Mouse (Mus musculus) brown adipose tissue, adult 24 weeks (tissue): ENCODE measurements around the gene Kctd6. TPM values are rescaled to one million over a fixed set of nuclear protein-coding genes. Genes with fewer than 3 reads are reported as not detected.

Experiments
- H3K27ac ChIP-seq: fragments of 200-500 bp; replicated peaks from 2 replicates; pipeline ENCODE4 v1.5.1; 2012; ENCODE audit warnings: low read depth, mild to moderate bottlenecking, low read length
- H3K4me1 ChIP-seq: fragments of 200-500 bp; 2 replicates; pipeline ENCODE4 v1.6.1; 2012; ENCODE audit warnings: low read length, mixed read lengths; ENCODE audit not compliant: control insufficient read depth, insufficient read depth, insufficient read length
- H3K4me3 ChIP-seq: fragments of 200-500 bp; 2 replicates; pipeline ENCODE4 v1.5.1; 2012; ENCODE audit warnings: low read depth, mild to moderate bottlenecking, low read length, moderate library complexity; ENCODE audit not compliant: insufficient read depth
- polyA plus RNA-seq: library from polyadenylated mRNA; stranded (reverse); fragments of >200 nt; gene quantifications from 2 replicates; pipeline ENCODE4 v1.2.4, GENCODE M21; 2012; ENCODE audit not compliant: missing spikeins, insufficient read depth, insufficient read length

The Kctd6 gene
- polyA plus RNA-seq, 1 experiment: 20.1 TPM

DNA sequence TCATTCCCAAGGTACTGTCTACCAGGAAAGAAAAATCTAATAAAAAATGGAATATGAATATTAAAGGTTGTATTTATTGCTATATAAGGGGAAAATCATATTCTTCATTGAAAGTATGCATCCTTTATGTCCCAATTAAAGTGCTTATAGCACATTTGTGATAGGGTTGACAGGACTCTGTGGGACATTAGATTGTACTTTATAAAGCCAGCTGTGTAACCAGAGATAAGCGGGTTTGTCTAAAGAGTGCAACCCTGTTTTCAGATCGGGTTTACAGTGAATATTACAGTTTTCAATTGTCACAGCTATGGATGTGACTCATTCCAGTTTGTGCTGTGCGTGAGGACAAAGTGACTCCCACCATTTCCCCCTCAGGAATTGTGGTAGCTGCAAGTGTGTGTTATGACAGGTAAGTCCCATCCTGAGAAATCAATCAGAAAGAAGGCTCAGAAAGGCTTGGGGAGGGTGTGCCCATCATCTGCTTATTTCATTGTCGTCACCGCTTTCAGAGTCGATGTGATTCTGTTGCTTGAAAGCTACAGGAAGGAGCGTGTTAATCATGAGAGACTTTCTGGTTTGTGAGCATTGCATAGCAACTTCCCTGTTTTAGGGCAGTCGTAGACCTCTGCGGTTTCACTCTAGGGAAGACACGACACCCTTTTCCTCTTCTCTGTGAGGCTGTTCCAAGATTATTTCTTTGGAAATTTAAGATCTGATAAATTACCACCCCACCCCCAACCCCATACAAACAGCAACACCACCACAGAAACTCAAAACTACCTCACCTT is 9.8 kb downstream of the Kctd6 start:
- no peaks in the 10 kb centered on the region for H3K4me1 ChIP-seq
- no peak overlapping the region for H3K4me3 ChIP-seq
- no peak overlapping the region for H3K27ac ChIP-seq

DNA sequence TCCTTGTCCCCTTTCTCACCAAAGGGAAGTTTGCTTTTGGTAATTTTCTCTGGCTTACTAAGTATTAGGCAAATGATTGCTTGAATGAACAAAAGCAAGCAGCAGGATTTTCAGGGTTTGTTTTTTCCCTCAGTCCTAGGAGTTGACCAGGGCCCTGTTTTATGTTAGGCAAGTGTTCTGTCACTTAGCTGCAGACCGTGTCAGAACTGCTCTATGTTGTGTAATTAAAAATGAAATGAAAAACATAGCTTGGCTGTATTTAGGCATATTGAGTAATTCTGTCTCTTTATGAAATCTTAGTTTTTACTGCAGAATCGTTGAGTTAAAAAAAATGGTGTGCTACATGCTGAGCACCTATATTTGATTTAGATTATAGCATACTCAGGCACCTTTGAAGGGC is 10.9 kb downstream of the Kctd6 start:
- Histone ChIP-seq H3K4me3 (no peak overlapping the region), H3K4me1 (no peaks in the 10 kb centered on the region), H3K27ac (no peak overlapping the region)

GRCm38 (mm10) chr14:8229367-8230019 is 15.6 kb downstream of the Kctd6 start:
- Histone ChIP-seq H3K4me3 (no peak overlapping the region), H3K4me1 (no peaks in the 10 kb centered on the region), H3K27ac (no peak overlapping the region)

- Histone ChIP-seq H3K4me3 (no peak overlapping the region), H3K4me1 (no peaks in the 10 kb centered on the region), H3K27ac (no peak overlapping the region)
Observed at GRCm38 (mm10) chr14:8232155-8232910, 18.4 kb downstream of the Kctd6 start.

- Histone ChIP-seq H3K4me1 (no peaks in the 10 kb centered on the region), H3K4me3 (no peak overlapping the region), H3K27ac (no peak overlapping the region)
Observed at GRCm38 (mm10) chr14:8233252-8233651, 19.3 kb downstream of the Kctd6 start.

- Histone ChIP-seq H3K4me1 (no peaks in the 10 kb centered on the region), H3K27ac (no peak overlapping the region)
Observed at GRCm38 (mm10) chr14:8241816-8242215, 27.9 kb downstream of the Kctd6 start.

GRCm38 (mm10) chr14:8242388-8242920 is 28.5 kb downstream of the Kctd6 start:
- Histone ChIP-seq H3K27ac (no peak overlapping the region), H3K4me3 (no peak overlapping the region), H3K4me1 (no peaks in the 10 kb centered on the region)

More at GRCm38 (mm10) chr14:8241816-8242215, 27.9 kb downstream of the Kctd6 start:
- H3K4me3 ChIP-seq: no peak overlapping the region

DNA sequence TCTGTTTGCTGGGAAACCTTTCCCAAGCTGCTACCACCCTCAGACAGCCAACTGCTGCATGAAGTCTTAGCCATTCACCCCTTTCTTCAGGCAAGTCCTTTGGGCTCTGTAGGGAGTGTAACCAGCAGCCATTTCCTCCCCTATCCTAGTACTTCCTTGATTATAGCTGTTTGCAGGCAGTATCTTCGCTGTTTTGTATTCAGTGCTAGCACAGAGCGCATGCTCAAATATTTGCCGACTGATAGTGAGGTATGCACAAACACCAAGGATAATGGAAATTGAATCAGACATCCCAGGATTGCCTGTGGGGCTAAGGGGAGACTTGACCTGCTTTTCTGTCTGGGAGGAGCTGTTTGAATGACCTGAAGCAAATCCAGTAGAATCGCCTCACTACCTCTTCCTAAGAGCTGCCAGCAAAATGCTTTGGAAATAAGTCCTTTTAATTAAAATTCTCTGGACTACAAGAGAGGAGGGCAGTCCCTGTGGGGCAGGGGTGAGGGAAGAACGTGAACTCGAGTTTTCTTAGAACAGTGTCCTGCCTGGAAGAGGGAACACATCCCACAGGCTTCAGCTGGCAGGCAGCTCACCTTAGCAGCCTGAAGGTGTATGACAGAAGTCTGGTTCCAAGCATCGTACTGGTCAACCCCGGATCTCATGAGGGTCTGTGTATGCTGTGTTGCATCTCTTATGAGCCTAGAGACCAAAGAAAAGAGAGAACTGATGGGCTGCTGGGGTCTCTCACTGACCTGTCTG is 29.4 kb downstream of the Kctd6 start:
- Histone ChIP-seq H3K4me1 (no peaks in the 10 kb centered on the region), H3K4me3 (no peak overlapping the region), H3K27ac (no peak overlapping the region)

DNA sequence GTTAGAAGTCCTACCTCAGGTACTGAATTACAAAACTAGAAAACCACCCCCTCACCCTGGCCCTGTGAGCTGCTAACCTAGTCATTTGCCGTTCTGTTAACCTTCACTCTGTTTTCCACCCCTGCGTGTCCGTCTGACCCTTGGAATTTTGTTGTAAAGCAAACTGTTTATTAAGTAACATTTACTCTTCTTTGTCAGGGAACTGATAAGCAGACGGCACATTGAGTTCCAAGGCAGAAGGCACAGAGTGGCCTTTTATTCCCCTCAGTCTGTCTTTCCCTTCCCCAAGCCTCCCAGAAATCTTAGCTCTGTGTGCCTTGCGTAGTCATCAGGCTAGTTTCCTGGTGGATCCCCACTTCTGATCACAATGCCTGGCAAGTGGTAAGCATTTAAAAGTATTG is 30.3 kb downstream of the Kctd6 start:
- Histone ChIP-seq H3K4me3 (no peak overlapping the region), H3K4me1 (no peaks in the 10 kb centered on the region), H3K27ac (no peak overlapping the region)

- Histone ChIP-seq H3K4me3 (no peak overlapping the region), H3K4me1 (no peaks in the 10 kb centered on the region), H3K27ac (no peak overlapping the region)
Observed at GRCm38 (mm10) chr14:8246878-8247277, 32.9 kb downstream of the Kctd6 start.

DNA sequence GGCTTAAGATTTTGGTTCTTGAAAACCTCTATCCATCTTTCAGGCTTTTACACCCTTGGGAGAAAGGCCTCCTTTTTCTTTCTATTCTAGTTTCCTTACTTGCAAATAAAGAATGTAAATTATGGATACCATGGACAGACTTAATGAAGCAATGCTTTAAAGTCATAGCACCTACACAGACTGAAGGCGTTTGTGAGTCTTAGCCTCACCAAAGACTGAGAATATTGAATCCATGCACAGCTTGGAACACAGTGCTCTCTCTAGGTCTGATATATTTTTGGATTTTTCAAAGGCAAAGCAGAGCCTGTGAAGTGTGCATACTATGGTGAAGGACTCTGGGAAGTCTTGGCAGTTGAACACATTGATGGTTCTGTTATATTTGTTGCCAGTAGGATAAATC is 35.3 kb downstream of the Kctd6 start:
- H3K27ac ChIP-seq: no peak overlapping the region
- no peak overlapping the region for H3K4me3 ChIP-seq
- H3K4me1 ChIP-seq: no peaks in the 10 kb centered on the region

GRCm38 (mm10) chr14:8250141-8250871 is 36.4 kb downstream of the Kctd6 start:
- Histone ChIP-seq H3K4me1 (no peaks in the 10 kb centered on the region), H3K27ac (no peak overlapping the region), H3K4me3 (no peak overlapping the region)

GRCm38 (mm10) chr14:8251330-8251885 is 37.5 kb downstream of the Kctd6 start:
- Histone ChIP-seq H3K4me3 (no peak overlapping the region), H3K27ac (no peak overlapping the region), H3K4me1 (no peaks in the 10 kb centered on the region)
